Mouse (Mus musculus): ENCODE results near the gene Mecom.

The Mecom gene

GRCm38 (mm10) chr3:30353878-30354727 is 193.7 kb downstream of the Mecom start:
- ATAC-seq (ENCODE audit: low TSS enrichment), result no peak

- no peak for ATAC-seq (ENCODE audit: low TSS enrichment)
Measured at GRCm38 (mm10) chr3:30349279-30349678, 198.5 kb downstream of the Mecom start.

GRCm38 (mm10) chr3:30344151-30344550 is 203.7 kb downstream of the Mecom start:
- ATAC-seq (ENCODE audit: low TSS enrichment), result no peak

- ATAC-seq (ENCODE audit: low TSS enrichment), result no peak
Measured at GRCm38 (mm10) chr3:30332337-30332736, 215.5 kb downstream of the Mecom start.

- no peak for ATAC-seq (ENCODE audit: low TSS enrichment)
Measured at GRCm38 (mm10) chr3:30330476-30330875, 217.3 kb downstream of the Mecom start.

- no peak for ATAC-seq (ENCODE audit: low TSS enrichment)
Measured at GRCm38 (mm10) chr3:30330021-30330420, 217.8 kb downstream of the Mecom start.

GRCm38 (mm10) chr3:30314955-30315354 is 232.9 kb downstream of the Mecom start:
- no peak for ATAC-seq (ENCODE audit: low TSS enrichment)

GRCm38 (mm10) chr3:30308081-30308480 is 239.7 kb downstream of the Mecom start:
- no peak for ATAC-seq (ENCODE audit: low TSS enrichment)

GRCm38 (mm10) chr3:30307601-30308000 is 240.2 kb downstream of the Mecom start:
- ATAC-seq (ENCODE audit: low TSS enrichment), result no peak

GRCm38 (mm10) chr3:30306080-30306479 is 241.7 kb downstream of the Mecom start:
- no peak for ATAC-seq (ENCODE audit: low TSS enrichment)

- ATAC-seq (ENCODE audit: low TSS enrichment), result no peak
Measured at GRCm38 (mm10) chr3:30299460-30299859, 248.3 kb downstream of the Mecom start.

- no peak for ATAC-seq (ENCODE audit: low TSS enrichment)
Measured at GRCm38 (mm10) chr3:30294433-30294832, 253.4 kb downstream of the Mecom start.

GRCm38 (mm10) chr3:30286529-30286928 is 261.3 kb downstream of the Mecom start:
- no peak for ATAC-seq (ENCODE audit: low TSS enrichment)

GRCm38 (mm10) chr3:30284094-30284493 is 263.7 kb downstream of the Mecom start:
- no peak for ATAC-seq (ENCODE audit: low TSS enrichment)

GRCm38 (mm10) chr3:30283562-30283961 is 264.2 kb downstream of the Mecom start:
- ATAC-seq (ENCODE audit: low TSS enrichment), result no peak

GRCm38 (mm10) chr3:30277569-30277968 is 270.2 kb downstream of the Mecom start:
- no peak for ATAC-seq (ENCODE audit: low TSS enrichment)

GRCm38 (mm10) chr3:30276099-30276498 is 271.7 kb downstream of the Mecom start:
- ATAC-seq (ENCODE audit: low TSS enrichment), result no peak

- ATAC-seq (ENCODE audit: low TSS enrichment), result no peak
Measured at GRCm38 (mm10) chr3:30269253-30269652, 278.6 kb downstream of the Mecom start.

- ATAC-seq (ENCODE audit: low TSS enrichment), result no peak
Measured at GRCm38 (mm10) chr3:30260945-30261344, 286.9 kb downstream of the Mecom start.

- no peak for ATAC-seq (ENCODE audit: low TSS enrichment)
Measured at GRCm38 (mm10) chr3:30258421-30258820, 289.4 kb downstream of the Mecom start.

GRCm38 (mm10) chr3:30257776-30258175 is 290.0 kb downstream of the Mecom start:
- ATAC-seq (ENCODE audit: low TSS enrichment), result no peak

- no peak for ATAC-seq (ENCODE audit: low TSS enrichment)
Measured at GRCm38 (mm10) chr3:30256896-30257295, 290.9 kb downstream of the Mecom start.

- no peak for ATAC-seq (ENCODE audit: low TSS enrichment)
Measured at GRCm38 (mm10) chr3:30255828-30256227, 292.0 kb downstream of the Mecom start.

- ATAC-seq (ENCODE audit: low TSS enrichment), result no peak
Measured at GRCm38 (mm10) chr3:30254451-30254850, 293.4 kb downstream of the Mecom start.
